Mouse (Mus musculus) liver (tissue): ENCODE data around the gene Clpb.
A peak's percentile ranks its signal among the peaks of the same experiment; 100 is the strongest.

Source experiments
- DNase-seq: peaks from one replicate; pipeline ENCODE4 v3.0.0-alpha.2; 2020; ENCODE audit warnings: mixed read lengths

Gene Clpb

GRCm38 (mm10) chr7:101676033-101676761 is 12.8 kb downstream of the Clpb start:
- no peak for DNase-seq

- no peak for DNase-seq
Observed at GRCm38 (mm10) chr7:101676762-101677308, 13.4 kb downstream of the Clpb start.

- DNase-seq, result peak; percentile 73
Observed at GRCm38 (mm10) chr7:101679591-101679990, 16.2 kb downstream of the Clpb start.

GRCm38 (mm10) chr7:101680961-101681360 is 17.5 kb downstream of the Clpb start:
- no peak for DNase-seq

GRCm38 (mm10) chr7:101681565-101682071 is 18.2 kb downstream of the Clpb start:
- no peak for DNase-seq

GRCm38 (mm10) chr7:101682886-101683285 is 19.5 kb downstream of the Clpb start:
- no peak for DNase-seq

- DNase-seq, result no peak
Observed at GRCm38 (mm10) chr7:101683976-101684630, 20.7 kb downstream of the Clpb start.

GRCm38 (mm10) chr7:101684671-101685070 is 21.2 kb downstream of the Clpb start:
- DNase-seq, result no peak

- DNase-seq, result no peak
Observed at GRCm38 (mm10) chr7:101687144-101687543, 23.7 kb downstream of the Clpb start.

- no peak for DNase-seq
Observed at GRCm38 (mm10) chr7:101690471-101690870, 27.0 kb downstream of the Clpb start.

GRCm38 (mm10) chr7:101691863-101692262 is 28.4 kb downstream of the Clpb start:
- no peak for DNase-seq

GRCm38 (mm10) chr7:101692446-101692845 is 29.0 kb downstream of the Clpb start:
- peak; percentile 22 for DNase-seq

- no peak for DNase-seq
Observed at GRCm38 (mm10) chr7:101695483-101695882, 32.0 kb downstream of the Clpb start.

GRCm38 (mm10) chr7:101696931-101697723 is 33.7 kb downstream of the Clpb start:
- peak; percentile 41 for DNase-seq

GRCm38 (mm10) chr7:101700296-101700695 is 36.9 kb downstream of the Clpb start:
- DNase-seq, result no peak

GRCm38 (mm10) chr7:101702706-101703105 is 39.3 kb downstream of the Clpb start:
- DNase-seq, result no peak

GRCm38 (mm10) chr7:101709586-101709985 is 46.2 kb downstream of the Clpb start:
- no peak for DNase-seq

GRCm38 (mm10) chr7:101710236-101710635 is 46.8 kb downstream of the Clpb start:
- no peak for DNase-seq

- DNase-seq, result no peak
Observed at GRCm38 (mm10) chr7:101713828-101714400, 50.5 kb downstream of the Clpb start.

GRCm38 (mm10) chr7:101715041-101715551 is 51.7 kb downstream of the Clpb start:
- DNase-seq, result no peak

- no peak for DNase-seq
Observed at GRCm38 (mm10) chr7:101720356-101720755, 56.9 kb downstream of the Clpb start.

- DNase-seq, result peak; percentile 10
Observed at GRCm38 (mm10) chr7:101725081-101725480, 61.6 kb downstream of the Clpb start.
